ENCODE assay signal across 3 mouse cellular contexts in the genomic region with DNA sequence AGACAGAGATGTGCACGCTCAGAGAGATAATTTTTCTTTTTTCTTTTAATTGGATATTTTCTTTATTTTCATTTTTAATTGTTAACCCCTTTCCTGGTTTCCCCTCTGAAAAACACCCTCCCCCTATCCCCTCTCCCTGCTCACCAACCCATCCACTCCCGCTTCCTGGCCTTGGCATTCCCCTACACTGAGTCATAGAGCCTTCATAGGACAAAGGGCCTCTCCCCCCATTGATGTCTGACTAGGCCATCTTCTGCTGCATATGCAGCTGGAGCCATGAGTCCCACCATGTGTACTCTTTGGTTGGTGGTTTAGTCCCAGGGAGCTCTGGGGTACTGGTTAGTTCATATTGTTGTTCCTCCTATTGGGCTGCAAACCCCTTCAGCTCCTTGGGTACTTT. TPM values are rescaled to one million over a fixed set of nuclear protein-coding genes. Genes with fewer than 3 reads are reported as not detected.
"Had no signal": no experiment of that assay in that cellular context is flagged by ENCODE, and none has a peak within 500 bp of the region (broad histone marks: within the 10 kb centered on the region; RNA-seq: fewer than 3 reads in every experiment).

No protein-coding gene starts in this region.

RNA-seq across cellular contexts. Expression of a gene that starts 9.4 kb away (rescaled TPM):
- total RNA-seq: megakaryocyte, adult 5-6 weeks; neutrophil, adult 5-6 weeks had no signal
- polyA plus RNA-seq: macrophage had no signal

RNA-seq across cellular contexts. Expression of a gene that starts 20.9 kb away (rescaled TPM):
- total RNA-seq: megakaryocyte, adult 5-6 weeks; neutrophil, adult 5-6 weeks had no signal
- polyA plus RNA-seq: macrophage had no signal
